Mouse (Mus musculus): Measurements from ENCODE around the gene Zfp365. TPM values are rescaled to one million over a fixed set of nuclear protein-coding genes. Genes with fewer than 3 reads are reported as not detected.

Gene Zfp365
- total and polyA plus RNA-seq, 2 experiments: not detected

GRCm38 (mm10) chr10:67898949-67899675 lies 13.3 kb downstream of the Zfp365 start:
- H3K79me2 ChIP-seq (ENCODE audit: control insufficient read depth, insufficient read depth, low read length): no peaks in the 10 kb centered on the region
- no peak overlapping the region for H3K4me3 ChIP-seq (ENCODE audit: insufficient read depth, low read depth, low read length)
- WGBS: 86% methylated on average over 4 of the region's 4 CpGs
- H3K36me3 ChIP-seq (ENCODE audit: control insufficient read depth, insufficient read depth, low read length): no peaks in the 10 kb centered on the region
- no peak overlapping the region for H3K27ac ChIP-seq (replicated peaks; ENCODE audit: insufficient read depth, low read depth, low read length)
- H3K27me3 ChIP-seq (ENCODE audit: control insufficient read depth, insufficient read depth, low read length): no peaks in the 10 kb centered on the region
- no peak for TF ChIP-seq CTCF (IDR thresholded peaks at IDR 0.05; ENCODE audit: low read depth, low read length)
- no peak for TF ChIP-seq POLR2A (IDR thresholded peaks at IDR 0.05; ENCODE audit: extremely low read depth, insufficient read depth, low read length)
- H3K9ac ChIP-seq (ENCODE audit: low read depth, low read length): no peak overlapping the region
- H3K4me1 ChIP-seq (ENCODE audit: control insufficient read depth, insufficient read depth, low read length): no peaks in the 10 kb centered on the region
- DNase-seq (ENCODE audit: extremely low read depth, low read depth, low spot score): no peak

- no peak for TF ChIP-seq POLR2A (IDR thresholded peaks at IDR 0.05; ENCODE audit: extremely low read depth, insufficient read depth, low read length)
- no peak for TF ChIP-seq CTCF (IDR thresholded peaks at IDR 0.05; ENCODE audit: low read depth, low read length)
- no peak for DNase-seq (ENCODE audit: extremely low read depth, low read depth, low spot score)
- 94% methylated on average over 9 of the region's 9 CpGs for WGBS
- H3K4me1 ChIP-seq (ENCODE audit: control insufficient read depth, insufficient read depth, low read length): no peaks in the 10 kb centered on the region
- H3K79me2 ChIP-seq (ENCODE audit: control insufficient read depth, insufficient read depth, low read length): no peaks in the 10 kb centered on the region
- H3K9ac ChIP-seq (ENCODE audit: low read depth, low read length): no peak overlapping the region
- H3K36me3 ChIP-seq (ENCODE audit: control insufficient read depth, insufficient read depth, low read length): no peaks in the 10 kb centered on the region
- no peak overlapping the region for H3K27ac ChIP-seq (replicated peaks; ENCODE audit: insufficient read depth, low read depth, low read length)
- no peak overlapping the region for H3K4me3 ChIP-seq (ENCODE audit: insufficient read depth, low read depth, low read length)
- H3K27me3 ChIP-seq (ENCODE audit: control insufficient read depth, insufficient read depth, low read length): no peaks in the 10 kb centered on the region
Measured at GRCm38 (mm10) chr10:67898355-67898935, 14.0 kb downstream of the Zfp365 start.

DNA sequence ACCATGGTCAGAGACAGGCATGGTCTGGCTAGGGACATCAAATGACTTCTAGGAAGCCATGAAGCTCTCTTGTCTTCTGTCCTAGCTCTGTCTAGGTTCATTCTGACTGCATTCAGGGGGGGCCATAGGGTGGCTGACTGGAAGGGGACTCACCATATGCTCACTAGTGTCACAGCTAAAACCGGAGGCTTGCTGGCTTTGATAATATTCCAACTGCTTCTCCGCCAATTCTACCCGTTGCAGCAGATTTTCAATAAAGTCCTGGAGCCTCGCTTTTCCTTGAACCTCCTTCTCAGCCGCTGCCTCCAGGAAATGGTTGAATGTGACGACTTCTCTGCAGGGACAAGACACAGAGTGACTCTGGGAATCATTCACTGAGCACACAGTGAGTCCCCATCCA lies 15.2 kb downstream of the Zfp365 start:
- 84% methylated on average over 6 of the region's 6 CpGs for WGBS
- Histone ChIP-seq H3K9ac (ENCODE audit: low read depth, low read length) (no peak overlapping the region), H3K4me3 (ENCODE audit: insufficient read depth, low read depth, low read length) (no peak overlapping the region), H3K79me2 (ENCODE audit: control insufficient read depth, insufficient read depth, low read length) (no peaks in the 10 kb centered on the region), H3K4me1 (ENCODE audit: control insufficient read depth, insufficient read depth, low read length) (no peaks in the 10 kb centered on the region), H3K36me3 (ENCODE audit: control insufficient read depth, insufficient read depth, low read length) (no peaks in the 10 kb centered on the region), H3K27me3 (ENCODE audit: control insufficient read depth, insufficient read depth, low read length) (no peaks in the 10 kb centered on the region), H3K27ac (replicated peaks; ENCODE audit: insufficient read depth, low read depth, low read length) (no peak overlapping the region)
- no peak for DNase-seq (ENCODE audit: extremely low read depth, low read depth, low spot score)
- no peak for TF ChIP-seq POLR2A (IDR thresholded peaks at IDR 0.05; ENCODE audit: extremely low read depth, insufficient read depth, low read length)

GRCm38 (mm10) chr10:67894683-67895082 lies 17.8 kb downstream of the Zfp365 start:
- Histone ChIP-seq H3K9ac (ENCODE audit: low read depth, low read length) (no peak overlapping the region), H3K79me2 (ENCODE audit: control insufficient read depth, insufficient read depth, low read length) (no peaks in the 10 kb centered on the region), H3K27ac (replicated peaks; ENCODE audit: insufficient read depth, low read depth, low read length) (no peak overlapping the region), H3K36me3 (ENCODE audit: control insufficient read depth, insufficient read depth, low read length) (no peaks in the 10 kb centered on the region), H3K27me3 (ENCODE audit: control insufficient read depth, insufficient read depth, low read length) (no peaks in the 10 kb centered on the region), H3K4me1 (ENCODE audit: control insufficient read depth, insufficient read depth, low read length) (no peaks in the 10 kb centered on the region), H3K4me3 (ENCODE audit: insufficient read depth, low read depth, low read length) (no peak overlapping the region)
- 87% methylated on average over 7 of the region's 7 CpGs for WGBS
- no peak for TF ChIP-seq POLR2A (IDR thresholded peaks at IDR 0.05; ENCODE audit: extremely low read depth, insufficient read depth, low read length)
- no peak for TF ChIP-seq CTCF (IDR thresholded peaks at IDR 0.05; ENCODE audit: low read depth, low read length)
- no peak for DNase-seq (ENCODE audit: extremely low read depth, low read depth, low spot score)

- Histone ChIP-seq H3K9ac (ENCODE audit: low read depth, low read length) (no peak overlapping the region), H3K36me3 (ENCODE audit: control insufficient read depth, insufficient read depth, low read length) (no peaks in the 10 kb centered on the region), H3K27me3 (ENCODE audit: control insufficient read depth, insufficient read depth, low read length) (no peaks in the 10 kb centered on the region), H3K79me2 (ENCODE audit: control insufficient read depth, insufficient read depth, low read length) (no peaks in the 10 kb centered on the region), H3K27ac (replicated peaks; ENCODE audit: insufficient read depth, low read depth, low read length) (no peak overlapping the region), H3K4me1 (ENCODE audit: control insufficient read depth, insufficient read depth, low read length) (no peaks in the 10 kb centered on the region), H3K4me3 (ENCODE audit: insufficient read depth, low read depth, low read length) (no peak overlapping the region)
- no peak for DNase-seq (ENCODE audit: extremely low read depth, low read depth, low spot score)
- 83% methylated on average over 8 of the region's 8 CpGs for WGBS
- no peak for TF ChIP-seq CTCF (IDR thresholded peaks at IDR 0.05; ENCODE audit: low read depth, low read length)
- TF ChIP-seq POLR2A (IDR thresholded peaks at IDR 0.05; ENCODE audit: extremely low read depth, insufficient read depth, low read length): no peak
Measured at GRCm38 (mm10) chr10:67894059-67894458, 18.4 kb downstream of the Zfp365 start.

- WGBS: 85% methylated on average over 10 of the region's 10 CpGs
- Histone ChIP-seq H3K79me2 (ENCODE audit: control insufficient read depth, insufficient read depth, low read length) (no peaks in the 10 kb centered on the region), H3K36me3 (ENCODE audit: control insufficient read depth, insufficient read depth, low read length) (no peaks in the 10 kb centered on the region), H3K27ac (replicated peaks; ENCODE audit: insufficient read depth, low read depth, low read length) (no peak overlapping the region), H3K4me3 (ENCODE audit: insufficient read depth, low read depth, low read length) (no peak overlapping the region), H3K9ac (ENCODE audit: low read depth, low read length) (no peak overlapping the region), H3K27me3 (ENCODE audit: control insufficient read depth, insufficient read depth, low read length) (no peaks in the 10 kb centered on the region), H3K4me1 (ENCODE audit: control insufficient read depth, insufficient read depth, low read length) (no peaks in the 10 kb centered on the region)
- DNase-seq (ENCODE audit: extremely low read depth, low read depth, low spot score): no peak
- TF ChIP-seq CTCF (IDR thresholded peaks at IDR 0.05; ENCODE audit: low read depth, low read length) (no peak), POLR2A (IDR thresholded peaks at IDR 0.05; ENCODE audit: extremely low read depth, insufficient read depth, low read length) (no peak)
Measured at GRCm38 (mm10) chr10:67893226-67893625, 19.2 kb downstream of the Zfp365 start.

All from liver, adult 2 months (tissue).